Mouse (Mus musculus) ES-E14 (cell line): ENCODE data around the gene Smarcc2.

Experiments
- MAFK ChIP-seq: IDR thresholded peaks from 2 replicates; pipeline ENCODE4 v1.6.1; 2014; ENCODE audit warnings: mild to moderate bottlenecking, low read depth, low read length, inconsistent platforms; ENCODE audit not compliant: insufficient read depth
- ZC3H11A ChIP-seq: IDR thresholded peaks from 2 replicates; pipeline ENCODE4 v1.6.1; 2012; ENCODE audit warnings: low read depth, mild to moderate bottlenecking, inconsistent platforms, low read length, borderline replicate concordance

DNA sequence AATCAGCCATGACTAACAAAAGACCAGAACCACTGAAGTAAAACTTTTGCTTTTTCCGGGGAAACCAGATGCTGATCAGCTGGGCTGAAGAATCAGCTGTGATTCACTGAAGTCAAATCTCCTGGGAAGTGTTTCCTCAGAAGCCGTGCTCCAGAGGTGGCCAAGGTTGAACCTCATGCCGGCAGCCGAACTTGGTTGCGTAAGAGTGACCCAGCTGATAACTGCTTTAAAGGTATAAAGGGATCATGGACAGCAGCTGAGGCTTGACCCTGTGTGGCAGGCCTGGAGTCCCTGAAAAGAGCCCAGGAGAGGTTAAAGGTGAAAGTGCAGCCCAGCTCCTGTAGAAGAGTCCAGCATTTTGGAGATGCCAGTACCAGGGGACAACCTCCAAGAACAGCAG lies 43.3 kb downstream of the Smarcc2 start:
- TF ChIP-seq ZC3H11A, result no peak
- no peak for TF ChIP-seq MAFK
